Mouse (Mus musculus) ES-E14 (cell line): ENCODE measurements around the gene Mrpl57. TPM values are rescaled to one million over a fixed set of nuclear protein-coding genes. Genes with fewer than 3 reads are reported as not detected.

Experiments used
- DNase-seq: peaks from one replicate; pipeline ENCODE4 v3.0.0-alpha.2; 2013; ENCODE audit warnings: low read depth, low spot score
- H3K27ac ChIP-seq: 2 replicates; pipeline ENCODE4 v1.5.1; 2012; ENCODE audit warnings: low read depth, mild to moderate bottlenecking, low read length, moderate library complexity, mixed read lengths; ENCODE audit not compliant: poor library complexity, insufficient read depth, severe bottlenecking
- H3K36me3 ChIP-seq: 2 replicates; pipeline ENCODE4 v1.6.1; 2012; ENCODE audit warnings: mild to moderate bottlenecking, low read length, moderate library complexity, mixed read lengths; ENCODE audit not compliant: control insufficient read depth, poor library complexity, insufficient read depth, severe bottlenecking
- H3K4me1 ChIP-seq, 2 experiments: fragments of 150-350 bp in 1 of 2; sonication (generic) in 1 of 2; 2 replicates each; pipeline ENCODE4 v1.6.1; 2012; ENCODE audit warnings: low read length in 2 of 2, mild to moderate bottlenecking in 1 of 2, mixed read lengths in 1 of 2; ENCODE audit not compliant: control insufficient read depth in 2 of 2, insufficient read depth in 2 of 2, poor library complexity in 1 of 2
- H3K4me3 ChIP-seq, 2 experiments: fragments of 150-350 bp in 1 of 2; sonication (generic) in 1 of 2; 2 replicates each; pipeline ENCODE4 v1.5.1; 2012; ENCODE audit warnings: low read length in 2 of 2, low read depth in 1 of 2, mild to moderate bottlenecking in 1 of 2, mixed read lengths in 1 of 2; ENCODE audit not compliant: insufficient read depth in 1 of 2, poor library complexity in 1 of 2, severe bottlenecking in 1 of 2
- H3K9ac ChIP-seq: 2 replicates; pipeline ENCODE4 v1.6.1; 2012; ENCODE audit warnings: low read depth, mild to moderate bottlenecking, low read length, mixed read lengths; ENCODE audit not compliant: poor library complexity, insufficient read depth, severe bottlenecking
- H3K9me3 ChIP-seq: fragments of 150-350 bp; sonication (generic); 2 replicates; pipeline ENCODE4 v1.6.1; 2012; ENCODE audit warnings: low read depth, mild to moderate bottlenecking, low read length; ENCODE audit not compliant: control insufficient read depth, insufficient read depth
- CHD2 ChIP-seq: IDR thresholded peaks from 2 replicates; pipeline ENCODE4 v1.6.1; 2014; ENCODE audit warnings: mild to moderate bottlenecking, low read depth, low read length, inconsistent platforms
- HCFC1 ChIP-seq: IDR thresholded peaks from 2 replicates; pipeline ENCODE4 v1.6.1; 2012; ENCODE audit warnings: low read length, inconsistent platforms, borderline replicate concordance; ENCODE audit not compliant: insufficient read depth
- MAFK ChIP-seq: IDR thresholded peaks from 2 replicates; pipeline ENCODE4 v1.6.1; 2014; ENCODE audit warnings: mild to moderate bottlenecking, low read depth, low read length, inconsistent platforms; ENCODE audit not compliant: insufficient read depth
- ZC3H11A ChIP-seq: IDR thresholded peaks from 2 replicates; pipeline ENCODE4 v1.6.1; 2012; ENCODE audit warnings: low read depth, mild to moderate bottlenecking, inconsistent platforms, low read length, borderline replicate concordance
- ZNF384 ChIP-seq: IDR thresholded peaks from 2 replicates; pipeline ENCODE4 v1.6.1; 2012; ENCODE audit warnings: low read depth, low read length, inconsistent platforms
- in situ Hi-C, 2 experiments: fragments of 600-800 bp; cut with MboI; formaldehyde crosslinking; loops; one replicate each; pipeline ENCODE4 v1.15.1; 2025; ENCODE audit warnings: low sequenced_read_pairs in 2 of 2, inconsistent platforms in 1 of 2; ENCODE audit not compliant: unreplicated experiment in 2 of 2
- total RNA-seq: library from RNA; depleted of rRNA; stranded (reverse); fragments of 300-350 nt; gene quantifications from 2 replicates; pipeline ENCODE4 v1.2.3, GENCODE M21; 2012; rRNA removed

Gene Mrpl57
- total RNA-seq, result 67.8 and 149 TPM in 2 replicates

- Histone ChIP-seq H3K9me3 (no peaks in the 10 kb centered on the region), H3K4me3 (peak within 1 kb of the TSS; percentile 92 to 99), H3K36me3 (peaks cover 11% of the 10 kb centered on the region), H3K4me1 (peaks cover 3 to 8% of the 10 kb centered on the region in 2 experiments; a peak in 2 of 4 replicates), H3K27ac (peak within 1 kb of the TSS; percentile 91), H3K9ac (peak within 1 kb of the TSS; percentile 99)
- DNase-seq, result peak; percentile 92
- TF ChIP-seq ZC3H11A (no peak), CHD2 (peak; percentile 98), ZNF384 (no peak)
- in situ Hi-C loops, result no loop called here
Measured at GRCm38 (mm10) chr14:57825788-57826751, at the start of gene Mrpl57, which contains the start of gene Ska3. Mrpl57 (plus strand) TSS chr14:57826234. Ska3 (minus strand) TSS chr14:57826185.

- Histone ChIP-seq H3K4me3 (no peak overlapping the region), H3K9me3 (no peaks in the 10 kb centered on the region), H3K36me3 (no peaks in the 10 kb centered on the region), H3K9ac (no peak overlapping the region), H3K27ac (no peak overlapping the region), H3K4me1 (no peaks in the 10 kb centered on the region)
- in situ Hi-C loops, result no loop called here
- TF ChIP-seq CHD2 (no peak), ZC3H11A (no peak), ZNF384 (no peak), MAFK (no peak), HCFC1 (no peak)
- no peak for DNase-seq
Measured at GRCm38 (mm10) chr14:57787406-57787805, 38.6 kb upstream of the Mrpl57 start.

- H3K36me3 ChIP-seq, result no peaks in the 10 kb centered on the region
- no peak overlapping the region for H3K4me3 ChIP-seq
- H3K27ac ChIP-seq, result no peak overlapping the region
- TF ChIP-seq CHD2 (no peak), MAFK (peak; percentile 83)
- H3K9me3 ChIP-seq, result no peaks in the 10 kb centered on the region
- in situ Hi-C loops, result no loop called here
- no peak for DNase-seq
- H3K4me1 ChIP-seq, result no peaks in the 10 kb centered on the region
- H3K9ac ChIP-seq, result no peak overlapping the region
Measured at GRCm38 (mm10) chr14:57789311-57789710, 36.7 kb upstream of the Mrpl57 start.

- no peak overlapping the region for H3K4me3 ChIP-seq
- H3K4me1 ChIP-seq, result no peaks in the 10 kb centered on the region
- no peak for DNase-seq
- no peak for TF ChIP-seq MAFK
- H3K36me3 ChIP-seq, result no peaks in the 10 kb centered on the region
- H3K9ac ChIP-seq, result no peak overlapping the region
- no peak overlapping the region for H3K27ac ChIP-seq
- in situ Hi-C loops, result no loop called here
- H3K9me3 ChIP-seq, result no peaks in the 10 kb centered on the region
Measured at GRCm38 (mm10) chr14:57789759-57790158, 36.3 kb upstream of the Mrpl57 start.

GRCm38 (mm10) chr14:57791171-57791570 lies 34.9 kb upstream of the Mrpl57 start:
- no peak overlapping the region for H3K4me3 ChIP-seq
- DNase-seq, result no peak
- no peak overlapping the region for H3K27ac ChIP-seq
- no peak for TF ChIP-seq ZC3H11A
- TF ChIP-seq ZNF384, result no peak
- no peak for TF ChIP-seq CHD2
- TF ChIP-seq HCFC1, result no peak
- no peak for TF ChIP-seq MAFK
- H3K36me3 ChIP-seq, result no peaks in the 10 kb centered on the region
- H3K4me1 ChIP-seq, result no peaks in the 10 kb centered on the region
- H3K9me3 ChIP-seq, result no peaks in the 10 kb centered on the region
- H3K9ac ChIP-seq, result no peak overlapping the region
- in situ Hi-C loops, result no loop called here
